In genomic region chr16:16498798-16499197, GRCm38 (mm10) we compare ENCODE assay signal across 11 mouse cellular contexts.
DNase-seq lines count a peak whose midpoint lies in the region; ATAC-seq and TF ChIP-seq lines count a peak whose summit lies in the region.
"Had no signal": no experiment of that assay in that cellular context is flagged by ENCODE, and none has a peak within 500 bp of the region (broad histone marks: within the 10 kb centered on the region; RNA-seq: fewer than 3 reads in every experiment).

No protein-coding gene starts in this region.

- no peak overlapping the region for H3K27ac ChIP-seq in intestine, postnatal 0 days (ENCODE audit: low read depth, low read length)
- H3K27ac ChIP-seq: embryonic facial prominence, embryonic 13.5 days had no signal

- no peak overlapping the region for H3K4me3 ChIP-seq in intestine, postnatal 0 days (ENCODE audit: low read depth, low read length)
- H3K4me3 ChIP-seq: embryonic facial prominence, embryonic 13.5 days had no signal

- no peak for ATAC-seq in monocyte, adult 5-6 weeks (replicated peaks; ENCODE audit: insufficient number of reproducible peaks, low FRiP score, low TSS enrichment, poor library complexity, severe bottlenecking)
- no peak for ATAC-seq in intestine, postnatal 0 days
- ATAC-seq: intestine, embryonic 16.5 days had no signal

- no peaks in the 10 kb centered on the region for H3K9me3 ChIP-seq in intestine, postnatal 0 days (ENCODE audit: control insufficient read depth)
- H3K9me3 ChIP-seq: embryonic facial prominence, embryonic 13.5 days had no signal

- no peaks in the 10 kb centered on the region; the same call in 1 of the 2 replicates for H3K4me1 ChIP-seq in intestine, postnatal 0 days (replicated peaks; ENCODE audit: control insufficient read depth, insufficient read depth, low read length)
- H3K4me1 ChIP-seq: embryonic facial prominence, embryonic 13.5 days had no signal

- no peak overlapping the region for H3K4me2 ChIP-seq in intestine, postnatal 0 days (replicated peaks; ENCODE audit: low read depth)
- H3K4me2 ChIP-seq: embryonic facial prominence, embryonic 13.5 days had no signal

- no peak overlapping the region for H3K9ac ChIP-seq in intestine, postnatal 0 days (ENCODE audit: low read depth, low read length)
- H3K9ac ChIP-seq: embryonic facial prominence, embryonic 13.5 days had no signal

- TF ChIP-seq CTCF in intestine, postnatal 0 days (IDR thresholded peaks at IDR 0.05; ENCODE audit: low read depth), result no peak

- no peaks in the 10 kb centered on the region for H3K27me3 ChIP-seq in intestine, postnatal 0 days (replicated peaks; ENCODE audit: control insufficient read depth, insufficient read depth, low read length)
- H3K27me3 ChIP-seq: embryonic facial prominence, embryonic 13.5 days had no signal

- DNase-seq in adrenal gland, postnatal 10 days, result peak; percentile 57
- no peak for DNase-seq in adrenal gland, adult 2 months
- peak; percentile 37 to 59 for DNase-seq in layer of hippocampus, postnatal 10 days (ENCODE audit: low spot score in 2 of 2)
- DNase-seq in layer of hippocampus, adult 18-20 months (ENCODE audit: low spot score in 2 of 2), result no peak
- peak; percentile 42 for DNase-seq in gastrocnemius, postnatal 10 days
- DNase-seq in lung, postnatal 36 days, result peak; percentile 5
- DNase-seq: retina, postnatal 1 day had no signal

- 0 out of 2 replicates have a peak, but pooled peaks cover 4% of the 10 kb centered on the region for H3K36me3 ChIP-seq in intestine, postnatal 0 days (ENCODE audit: control insufficient read depth, insufficient read depth)
- H3K36me3 ChIP-seq: embryonic facial prominence, embryonic 13.5 days had no signal

Comparison
In these comparisons a context has a peak if more than half of its experiments do, and no peak if none do; other contexts are left out.
1. DNase-seq: peak in adrenal gland, postnatal 10 days (single experiment), layer of hippocampus, postnatal 10 days (2 of 2), gastrocnemius, postnatal 10 days (single experiment) and lung, postnatal 36 days (single experiment); none in adrenal gland, adult 2 months (single experiment) and layer of hippocampus, adult 18-20 months (0 of 2).